Mouse (Mus musculus) ovary, adult 18-20 months (tissue): ENCODE measurements at regions not wholly inside any gene's neighbourhood (a gene's known extent, or its start where the extent isn't known, plus 50 kb on each side); places are given as distances from the start of the nearest gene placed in this dataset.

Source experiments
- DNase-seq: peaks from one replicate; pipeline ENCODE4 v3.0.0; 2022; ENCODE audit warnings: low spot score, mixed read lengths

DNA sequence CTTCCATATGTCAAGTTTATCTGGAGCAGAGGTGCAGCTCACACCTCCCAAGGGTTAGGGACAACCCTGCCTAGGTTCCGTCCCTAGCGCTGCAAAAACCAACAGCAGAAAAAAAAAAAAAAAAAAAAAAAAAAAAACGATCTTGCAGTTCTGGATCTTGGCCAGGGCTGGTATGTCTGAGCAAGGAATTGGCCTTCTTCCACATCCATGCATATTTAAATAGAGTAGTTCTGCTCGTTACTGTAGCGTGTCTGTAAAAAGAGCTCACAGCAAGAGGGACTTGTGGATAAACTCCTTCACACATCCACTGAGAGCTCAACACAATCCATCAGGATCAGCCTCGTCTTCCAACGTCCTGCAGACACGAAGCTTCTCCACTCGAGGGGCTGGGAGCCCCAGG is 639.4 kb upstream of the Adam5 start:
- DNase-seq = no peak

DNA sequence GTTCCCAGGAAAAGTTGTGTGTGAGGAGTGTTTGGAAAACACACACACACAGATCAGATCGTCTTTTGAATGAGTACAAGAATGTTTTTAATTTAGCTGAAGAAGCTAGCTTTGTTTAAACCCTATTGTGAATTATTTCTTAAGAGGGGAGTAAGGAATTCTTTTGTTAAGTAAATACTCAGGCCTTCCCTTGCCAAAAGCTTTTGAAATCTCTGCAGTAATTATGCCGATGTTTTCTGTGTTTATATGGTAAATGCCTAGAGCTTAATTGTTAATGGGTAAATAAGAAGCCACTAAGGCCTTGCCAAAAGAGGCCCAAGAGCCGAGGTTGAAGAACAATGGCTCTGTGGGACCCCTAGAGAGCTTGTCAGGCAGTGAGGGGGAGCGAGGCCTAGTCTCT is 638.3 kb upstream of the Adam5 start:
- DNase-seq = no peak

DNA sequence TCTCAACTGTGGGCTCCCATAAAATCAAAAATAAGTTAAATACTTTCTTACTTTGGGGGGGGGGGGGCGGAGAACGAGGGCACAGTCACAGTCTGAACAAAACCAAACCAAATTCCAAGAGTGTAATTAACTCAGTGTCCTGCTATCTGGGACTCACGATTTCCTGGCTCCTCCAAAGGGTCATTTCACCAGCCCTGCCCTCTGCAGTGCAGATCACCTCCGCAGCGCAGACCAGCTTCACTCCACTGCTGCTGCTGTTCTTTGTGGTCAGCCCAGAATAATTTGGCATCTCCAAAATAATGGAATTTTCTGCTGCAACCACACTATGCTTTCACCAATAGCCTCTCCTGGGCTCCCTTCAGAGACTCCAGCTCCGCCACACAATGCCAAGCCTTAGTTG is 631.5 kb upstream of the Adam5 start:
- no peak for DNase-seq

DNA sequence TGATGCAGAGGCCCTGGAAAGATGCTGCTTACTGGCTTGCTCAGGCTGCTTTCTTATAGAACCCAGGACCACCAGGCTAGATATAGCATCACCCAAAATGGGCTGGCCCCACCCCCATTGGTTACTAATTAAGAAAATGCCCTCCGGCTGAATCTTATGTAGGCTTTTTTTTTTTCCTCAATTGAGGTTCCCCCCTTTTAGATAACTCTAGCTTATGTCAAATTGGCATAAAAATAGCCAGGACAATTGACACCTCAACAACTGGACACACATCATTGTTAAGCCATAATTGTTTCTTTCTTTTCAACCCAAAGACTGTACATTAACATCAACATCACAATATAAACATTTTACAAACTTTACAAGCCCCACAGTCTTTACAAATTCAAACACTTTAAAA is 630.8 kb upstream of the Adam5 start:
- no peak for DNase-seq

DNA sequence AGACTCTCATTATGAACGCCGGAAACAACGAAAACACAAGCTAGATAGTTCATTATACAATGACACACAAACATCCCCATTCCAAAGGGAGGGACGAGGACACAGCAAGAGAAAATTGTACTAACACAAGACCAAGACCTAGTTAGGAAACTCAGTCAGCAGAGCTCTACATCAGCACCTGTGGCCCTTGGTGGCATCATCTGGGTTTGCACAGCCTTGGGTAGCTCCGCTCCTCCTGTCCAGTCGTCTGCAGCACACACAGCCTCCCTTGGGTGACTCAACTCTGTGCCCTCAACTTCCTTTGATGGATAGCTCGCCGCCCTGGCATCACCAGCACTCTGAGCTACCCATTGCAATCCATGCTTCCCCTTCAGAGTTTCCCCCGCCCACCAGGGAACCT is 629.7 kb upstream of the Adam5 start:
- no peak for DNase-seq

DNA sequence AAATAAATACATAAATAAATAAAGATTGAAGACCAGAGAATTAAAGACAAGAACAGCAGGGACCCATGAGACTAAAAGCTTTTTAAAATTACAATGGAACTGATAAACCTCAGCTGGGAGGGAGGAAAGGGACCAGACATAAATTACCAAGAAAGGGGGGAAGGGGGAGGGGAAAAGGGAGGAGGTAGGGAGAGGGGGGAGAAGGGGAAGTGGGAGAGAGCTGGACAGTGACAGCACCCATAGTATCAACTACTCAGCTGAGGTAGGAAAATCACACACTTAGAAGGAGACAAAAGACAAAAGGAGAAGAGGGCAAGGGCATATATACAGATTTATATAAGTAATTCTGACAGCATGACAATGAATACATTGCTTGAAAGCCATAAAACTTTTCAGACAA is 626.4 kb upstream of the Adam5 start:
- DNase-seq = no peak

DNA sequence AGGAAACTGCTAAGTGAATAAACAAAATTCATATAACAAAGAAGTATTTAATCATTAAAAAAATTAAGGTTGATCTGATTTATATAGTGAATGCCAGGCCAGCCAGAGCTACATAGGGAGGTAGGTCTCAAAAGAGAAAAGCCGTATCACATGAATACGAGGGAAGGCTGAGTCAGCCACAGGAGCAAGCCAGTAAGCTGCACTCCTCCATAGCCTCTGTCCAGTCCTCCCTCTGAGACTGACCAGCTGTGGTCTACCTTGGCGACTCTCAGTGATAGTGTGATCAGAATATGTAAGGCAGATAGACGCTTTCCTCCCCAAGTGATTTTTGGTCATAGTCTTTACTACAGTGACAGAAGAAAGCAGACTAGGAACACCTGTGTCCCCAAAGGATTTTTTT is 625.4 kb upstream of the Adam5 start:
- DNase-seq = no peak

DNA sequence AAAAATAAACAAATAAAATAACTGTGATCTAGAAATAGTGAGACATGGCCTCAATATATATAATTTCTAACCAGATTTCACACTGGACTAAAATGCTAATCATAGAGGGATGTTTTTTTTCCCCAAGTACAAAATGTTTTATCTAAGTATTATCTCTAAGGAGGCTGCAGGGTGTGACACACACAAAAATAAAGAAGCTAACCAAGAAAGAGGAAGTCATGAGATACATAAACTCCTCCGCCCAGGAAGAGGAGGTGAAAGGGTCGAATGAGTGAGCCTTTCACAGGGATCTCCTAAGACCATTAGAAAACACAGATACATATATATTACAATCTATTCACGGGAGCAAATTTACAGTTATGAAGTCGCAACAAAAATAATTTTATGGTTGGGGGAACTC is 623.7 kb upstream of the Adam5 start:
- DNase-seq = no peak

DNA sequence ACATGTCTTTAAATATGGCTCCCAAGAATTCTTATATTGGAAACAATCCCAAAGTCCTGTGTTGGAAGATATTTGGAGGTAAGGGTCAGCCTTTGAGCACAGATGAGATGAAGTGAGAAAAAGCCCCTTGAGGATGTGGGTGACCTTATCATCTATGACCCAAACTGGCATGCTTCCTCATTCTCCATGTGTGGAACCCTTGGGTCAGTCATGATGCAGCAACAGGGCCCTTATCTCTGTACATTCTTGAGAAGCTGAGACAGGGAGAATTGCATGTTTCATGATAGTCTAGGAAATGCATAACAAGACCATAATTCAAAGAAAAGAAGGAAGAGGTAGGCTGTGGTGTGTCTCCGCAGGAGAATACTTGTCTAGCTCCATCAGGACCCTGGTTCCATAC is 621.8 kb upstream of the Adam5 start:
- no peak for DNase-seq

DNA sequence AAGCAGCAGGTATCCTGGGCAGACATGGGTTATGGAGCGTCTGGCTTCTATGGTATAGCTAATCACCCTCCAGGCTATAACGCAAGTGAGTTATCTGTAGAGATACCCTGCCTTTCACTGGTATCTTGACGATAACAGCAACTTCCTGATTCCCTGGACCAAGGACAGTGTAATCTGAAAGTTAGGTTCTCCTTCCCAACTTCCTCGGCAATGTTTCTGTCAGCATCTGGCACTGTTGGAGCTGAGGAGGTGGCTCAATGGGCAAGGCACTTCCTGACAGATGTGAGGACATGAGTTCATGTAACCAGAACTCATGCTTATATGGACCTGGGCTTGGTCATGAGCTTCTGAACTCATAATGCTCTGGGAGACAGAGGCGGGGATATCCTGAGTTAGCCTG is 620.9 kb upstream of the Adam5 start:
- DNase-seq = no peak

DNA sequence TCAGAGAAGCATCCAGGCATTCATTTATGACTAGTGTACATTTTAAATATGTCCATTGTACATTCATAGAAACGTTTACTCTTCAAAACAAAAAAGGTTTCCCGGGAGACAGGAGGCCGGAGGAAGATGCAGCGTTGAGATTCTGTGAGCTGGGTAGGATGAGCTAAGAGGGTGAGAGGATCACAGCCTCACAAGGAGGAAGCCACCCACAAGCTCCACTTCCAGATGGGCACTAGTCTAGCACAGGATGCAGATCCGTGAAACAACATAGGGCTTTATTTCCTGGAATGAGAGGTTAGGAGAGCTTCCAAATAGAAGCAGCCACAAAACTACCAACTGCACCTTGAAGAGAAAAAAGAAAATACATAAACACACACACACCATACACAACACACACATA is 619.4 kb upstream of the Adam5 start:
- no peak for DNase-seq

DNA sequence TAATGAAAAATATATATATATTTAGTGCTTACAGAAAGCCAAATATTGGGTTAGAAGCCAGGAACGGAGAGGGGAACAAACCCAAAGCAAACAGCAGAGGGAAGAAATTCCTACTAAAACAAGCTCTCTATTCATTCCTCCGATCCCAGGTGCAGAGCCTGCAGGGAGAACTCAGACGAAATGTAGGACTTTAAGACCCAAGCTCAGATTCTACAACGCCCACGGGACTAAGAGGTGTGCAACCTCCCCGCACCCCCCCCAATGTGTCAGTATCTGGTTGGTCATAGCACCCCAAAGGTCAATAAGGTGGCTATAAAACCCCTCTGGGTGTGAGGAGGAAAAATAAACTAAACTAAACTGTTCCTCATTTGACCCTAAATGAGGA is 616.9 kb upstream of the Adam5 start:
- DNase-seq = no peak

DNA sequence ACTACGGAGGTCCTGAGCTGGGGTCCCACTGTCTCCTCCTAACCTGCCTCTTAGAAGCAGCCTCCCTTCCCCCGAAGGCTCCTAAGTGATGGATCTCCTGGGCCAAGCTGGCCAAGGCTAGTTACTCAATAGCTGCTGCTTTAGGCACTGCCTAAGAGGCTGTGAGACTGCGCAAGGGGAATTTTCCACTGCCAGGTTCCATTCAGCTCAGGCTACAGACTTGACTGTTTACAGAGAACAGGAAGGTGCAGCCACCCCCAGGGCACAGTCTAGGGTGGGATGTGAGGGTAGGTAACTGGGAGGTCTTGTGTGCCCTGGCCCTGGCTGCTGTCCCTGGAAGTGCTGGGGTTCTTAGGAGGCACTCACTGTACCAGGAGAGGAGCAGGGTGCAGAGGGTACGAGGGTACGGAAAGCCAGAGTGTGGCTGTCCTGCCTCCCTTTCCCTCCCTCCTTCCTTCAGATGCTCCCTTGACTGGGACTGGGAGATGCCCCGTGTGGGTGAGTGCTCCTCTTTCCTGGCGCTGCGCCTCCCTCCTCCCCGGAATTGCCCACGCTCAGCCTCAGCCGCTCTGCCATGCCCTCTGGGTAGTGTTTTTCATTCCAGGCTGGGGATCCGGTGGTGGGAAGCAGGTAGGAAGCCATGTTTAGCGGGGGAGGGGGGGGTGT is 616.4 kb upstream of the Adam5 start:
- DNase-seq = no peak

DNA sequence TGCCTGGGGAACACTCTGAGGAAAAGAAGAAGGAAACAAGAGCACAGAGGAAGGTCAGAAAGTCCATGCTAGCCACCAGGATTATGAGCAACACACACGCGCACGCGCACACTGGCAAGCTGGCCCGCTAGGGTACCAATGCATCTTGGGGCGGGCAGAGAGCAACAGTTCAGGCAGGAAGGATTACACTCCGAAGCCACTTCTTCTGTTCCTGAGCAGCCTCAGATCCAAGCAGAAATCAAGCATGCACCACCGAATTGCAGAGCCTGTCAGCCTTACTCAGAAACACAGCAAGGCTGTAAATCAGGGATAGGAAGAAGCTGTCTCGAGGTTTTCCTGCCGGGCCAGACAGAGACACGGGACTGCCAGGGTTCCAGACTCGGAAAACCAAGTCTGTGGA is 615.8 kb upstream of the Adam5 start:
- DNase-seq = no peak

DNA sequence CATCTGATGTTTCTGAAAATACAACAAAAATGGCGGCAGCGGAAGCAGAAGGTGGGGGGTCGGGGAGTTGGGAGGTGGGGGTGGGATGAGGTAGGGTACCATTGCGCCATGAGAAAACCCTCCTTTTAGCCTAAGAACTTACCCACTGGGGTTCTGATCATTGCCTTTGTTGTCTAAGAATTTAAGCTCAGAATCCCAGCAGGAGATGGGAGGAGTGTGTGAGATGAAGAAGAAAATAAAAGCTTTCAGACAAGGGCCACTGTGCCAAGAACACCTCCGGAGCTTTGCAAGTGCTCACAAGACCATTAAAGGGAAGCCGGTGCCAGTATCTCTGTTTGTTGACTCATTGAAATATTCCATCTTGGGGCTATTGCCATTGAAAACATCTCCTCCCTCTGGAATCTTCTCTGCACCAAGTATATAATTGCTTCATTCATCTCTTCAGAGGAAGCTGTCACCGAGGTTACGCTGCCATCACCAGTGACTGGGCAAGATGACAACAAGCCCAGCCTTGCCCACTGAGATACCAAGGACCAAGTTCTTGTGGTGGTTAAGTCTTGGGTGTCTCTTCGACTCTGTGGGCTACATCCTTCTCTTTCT is 614.0 kb upstream of the Adam5 start:
- no peak for DNase-seq

DNA sequence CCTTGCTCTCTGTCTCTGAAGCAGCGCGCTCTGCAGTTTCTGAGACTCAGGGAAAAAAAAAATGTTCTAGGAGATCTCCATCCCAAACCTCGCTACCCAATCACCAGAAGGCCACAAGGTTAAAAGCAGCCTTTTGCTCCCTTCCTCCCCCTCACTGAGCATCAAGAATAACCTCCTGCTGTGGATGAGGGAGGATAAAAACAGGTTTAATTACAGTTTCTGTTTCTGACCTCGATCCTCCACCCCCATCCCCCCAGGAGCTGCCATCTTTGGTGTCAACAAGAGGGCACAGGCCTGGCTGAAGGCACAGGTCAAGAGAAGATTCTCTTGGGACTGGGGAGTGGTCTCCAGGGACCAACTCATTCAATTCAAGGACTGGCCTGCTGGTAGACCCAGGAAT is 613.0 kb upstream of the Adam5 start:
- no peak for DNase-seq

DNA sequence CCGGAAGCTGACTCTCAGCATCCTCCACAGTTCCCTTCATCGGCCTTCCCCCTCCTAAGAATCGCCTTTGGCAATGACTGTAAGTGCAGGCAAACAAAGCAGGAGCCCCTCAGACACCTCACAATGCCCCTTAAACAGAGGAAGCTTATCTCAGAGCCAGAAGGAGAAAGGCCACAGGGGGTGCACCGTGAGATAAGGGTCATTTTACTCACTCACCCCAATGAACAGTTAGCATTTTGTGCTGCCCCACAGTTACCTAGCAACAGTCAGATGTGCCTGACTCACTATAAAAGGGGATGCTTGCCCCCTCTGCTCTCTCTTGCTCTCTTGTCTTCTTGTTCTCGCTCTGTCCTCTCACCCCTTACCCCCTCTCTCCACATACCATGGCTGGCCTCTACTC is 606.4 kb upstream of the Adam5 start:
- DNase-seq = no peak

DNA sequence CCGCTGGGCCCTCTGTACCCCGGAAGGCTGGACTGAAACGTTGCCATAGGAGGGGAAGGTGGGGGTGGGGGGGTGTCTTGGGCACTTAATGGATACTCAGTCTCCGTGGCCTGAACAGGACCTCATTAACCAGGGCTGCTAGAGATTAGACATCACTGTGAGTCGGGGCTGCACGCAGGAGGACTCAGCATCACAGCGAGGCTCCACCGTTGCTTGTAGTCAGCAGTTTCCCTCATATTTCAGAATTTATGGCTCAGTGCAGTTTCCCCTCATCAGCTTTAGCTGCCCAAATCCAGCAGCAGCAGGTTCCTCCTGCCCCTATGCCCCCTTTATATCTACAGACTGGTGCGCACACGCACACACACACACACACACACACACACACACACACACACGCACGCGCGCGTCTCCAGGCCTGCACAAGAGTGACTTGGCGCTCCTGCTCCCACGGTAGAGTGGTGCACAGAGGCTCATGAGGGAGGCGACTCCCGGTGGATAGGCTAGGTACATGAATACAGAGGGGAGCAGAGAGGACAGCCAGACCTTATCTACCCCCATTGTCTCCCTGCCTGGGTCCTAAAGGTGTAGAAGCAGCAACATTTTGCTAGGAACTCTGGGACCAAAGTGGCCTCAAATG is 605.8 kb upstream of the Adam5 start:
- DNase-seq = no peak

DNA sequence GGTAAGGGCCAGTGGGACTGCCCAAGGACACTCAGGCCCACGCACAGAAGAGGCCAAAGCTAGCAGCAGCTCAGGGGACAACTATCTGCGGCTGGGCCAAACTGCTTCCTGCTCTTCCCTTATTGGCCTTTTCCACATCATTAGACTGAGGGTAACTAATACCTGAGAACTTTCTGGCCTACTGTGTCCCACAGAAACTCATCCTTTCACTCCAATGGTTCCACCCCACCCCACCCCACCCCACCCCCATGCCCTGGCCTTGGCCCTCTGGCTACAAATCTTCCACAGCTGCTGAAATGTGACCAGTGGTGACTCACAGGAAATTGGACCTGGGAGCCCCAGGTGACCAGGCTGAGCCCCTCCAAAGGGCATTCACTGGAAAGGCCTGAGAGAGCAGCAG is 604.6 kb upstream of the Adam5 start:
- no peak for DNase-seq

DNA sequence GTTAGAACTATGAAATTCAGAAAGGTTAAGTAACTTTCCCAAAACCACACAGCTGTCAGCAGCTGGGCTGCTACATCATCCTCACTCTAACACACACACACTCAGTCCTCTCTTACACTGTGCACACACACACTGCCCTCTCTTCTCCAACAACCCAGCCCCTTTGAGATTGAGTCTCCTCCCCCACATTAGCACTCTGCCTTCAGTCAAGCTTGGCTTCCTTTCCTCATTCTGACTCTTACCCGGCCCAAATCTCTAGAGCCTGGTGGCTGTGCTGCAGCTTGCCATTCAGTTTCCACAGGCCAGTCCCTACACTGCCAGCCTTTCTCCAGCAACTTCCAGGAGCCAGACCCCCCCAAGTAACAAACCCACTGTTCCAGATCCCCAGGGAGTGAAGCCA is 602.0 kb upstream of the Adam5 start:
- no peak for DNase-seq

DNA sequence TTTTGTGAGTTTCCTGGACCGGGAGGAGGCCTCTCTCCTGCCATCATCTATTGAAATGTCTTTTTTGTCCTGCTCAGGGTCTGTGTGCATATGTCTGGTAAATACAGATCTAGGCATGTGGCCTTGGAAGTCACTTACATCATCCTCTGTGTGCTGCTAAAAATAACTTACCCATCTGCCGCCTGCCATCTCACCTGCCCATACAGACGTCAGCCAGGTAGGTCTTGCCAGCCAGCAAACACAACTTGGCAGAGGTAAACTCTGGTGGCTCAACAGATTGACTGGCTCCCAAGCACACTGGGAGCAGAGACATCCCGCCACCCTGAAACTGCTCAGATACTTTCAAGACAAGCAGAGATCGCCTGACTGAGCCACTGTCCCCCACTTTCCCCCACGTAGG is 597.3 kb upstream of the Adam5 start:
- no peak for DNase-seq

DNA sequence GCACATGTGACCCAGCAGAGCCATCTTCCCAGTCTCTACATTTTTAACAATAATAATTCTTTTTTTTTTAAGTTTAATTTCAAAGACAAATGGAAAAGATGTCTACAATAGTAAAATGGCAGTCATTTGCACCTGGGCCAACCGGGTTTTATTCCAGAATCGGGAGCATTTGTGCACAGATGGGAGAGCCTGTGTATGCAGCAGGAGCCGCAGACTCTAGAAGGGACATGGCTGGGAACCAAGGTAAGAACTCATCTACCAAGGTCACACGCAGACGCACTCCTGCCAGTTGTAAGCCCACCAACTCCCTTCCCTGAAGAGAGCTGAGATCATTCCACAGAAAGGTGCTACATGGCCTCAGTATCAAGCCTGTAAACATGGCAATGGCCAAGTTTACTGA is 586.4 kb upstream of the Adam5 start:
- no peak for DNase-seq

DNA sequence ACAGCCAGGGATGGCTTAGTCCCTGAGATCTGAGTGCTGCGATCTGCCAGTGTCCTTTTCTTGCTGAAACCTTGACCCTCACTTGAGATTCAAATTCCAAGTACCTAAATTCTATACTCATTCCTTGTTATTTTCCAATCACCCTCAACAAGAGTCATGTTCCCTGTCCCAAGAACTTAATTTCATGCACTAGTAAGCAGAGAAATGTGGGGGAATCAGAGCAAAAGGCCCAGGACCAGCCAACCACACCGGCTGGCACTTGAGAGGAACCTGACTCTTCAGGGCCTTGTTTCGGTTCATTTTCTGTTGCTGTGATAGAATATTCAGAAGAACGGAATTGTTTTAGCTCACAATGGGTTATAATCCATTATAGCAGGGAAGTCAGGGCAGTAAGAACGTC is 583.7 kb upstream of the Adam5 start:
- DNase-seq = no peak

DNA sequence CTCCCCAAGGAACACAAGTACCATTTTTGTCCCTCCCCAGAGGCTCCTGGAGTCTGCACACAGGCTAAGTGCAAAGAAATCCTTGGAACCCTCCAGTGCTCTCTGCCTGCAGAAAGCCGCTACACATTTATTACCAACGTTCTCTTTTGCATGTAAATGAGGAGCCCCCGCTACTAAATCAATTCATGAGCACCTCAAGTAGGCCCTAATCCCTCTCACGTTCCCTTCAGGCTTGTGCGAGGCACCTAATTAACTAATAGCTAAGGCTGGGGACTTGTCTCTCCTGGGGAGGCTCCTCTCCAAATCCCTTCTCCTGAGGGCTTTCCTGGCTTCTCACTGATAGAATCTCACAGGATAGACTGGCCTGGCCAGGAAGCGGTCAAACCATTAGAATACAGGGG is 568.6 kb upstream of the Adam5 start:
- no peak for DNase-seq
